Mouse (Mus musculus) lung, adult 2 months (tissue): ENCODE results near the gene U90926. TPM values are rescaled to one million over a fixed set of nuclear protein-coding genes. Genes with fewer than 3 reads are reported as not detected.

Experiments
- DNase-seq: peaks from one replicate; pipeline ENCODE4 v3.0.0; 2022
- H3K4me1 ChIP-seq: fragments of 200-500 bp; 2 replicates; pipeline ENCODE4 v1.6.1; 2011; ENCODE audit warnings: low read length; ENCODE audit not compliant: control insufficient read depth, insufficient read depth
- H3K4me3 ChIP-seq: fragments of 200-500 bp; replicated peaks from 2 replicates; pipeline ENCODE3; 2011; ENCODE audit warnings: low read depth, mild to moderate bottlenecking, control low read depth, low read length; ENCODE audit errors: extremely low read depth
- CTCF ChIP-seq: fragments of 200-500 bp; IDR thresholded peaks from 2 replicates; pipeline ENCODE4 v1.5.1; 2011; ENCODE audit warnings: mild to moderate bottlenecking, low read length, control low read depth; ENCODE audit not compliant: insufficient read depth
- POLR2A ChIP-seq: fragments of 200-500 bp; IDR thresholded peaks from 2 replicates; pipeline ENCODE4 v1.6.1; 2011; ENCODE audit warnings: low read depth, mild to moderate bottlenecking, control low read depth, low read length, borderline replicate concordance; ENCODE audit errors: extremely low read depth
- WGBS: fragments of 180-500 bp; shearing (Covaris S2); methylation state at CpG from one replicate; pipeline ENCODE4 v1.1.7; 2018; 5-methylcytosine and 5-hydroxymethylcytosine counted together
- polyA plus RNA-seq: library from polyadenylated mRNA; depleted of rRNA; stranded (reverse); fragments of >200 nt; gene quantifications from 2 replicates; pipeline ENCODE4 v1.2.3, GENCODE M21; 2012

The U90926 gene
- polyA plus RNA-seq, 1 experiment = not detected

DNA sequence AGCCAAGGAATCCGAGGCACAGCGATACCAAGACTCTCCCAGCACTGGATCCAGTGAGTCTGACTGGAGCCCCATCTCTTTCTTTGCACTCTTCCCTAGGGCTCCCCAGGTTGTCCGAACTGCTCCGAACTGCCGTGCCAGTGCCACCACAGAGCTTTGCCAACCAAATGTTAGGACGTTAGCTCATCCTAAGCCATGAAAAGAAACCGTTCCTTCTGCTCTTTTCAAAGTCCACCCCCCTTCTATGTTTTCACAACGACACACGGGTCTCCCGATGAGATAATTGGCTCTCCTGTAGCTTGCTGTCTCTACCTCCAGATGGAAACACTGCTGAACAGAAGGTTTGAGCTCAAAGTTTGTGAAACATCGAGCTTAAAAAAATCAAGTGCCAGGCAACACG, 25.6 kb upstream of the U90926 start:
- Histone ChIP-seq H3K4me3 (no peak overlapping the region), H3K4me1 (no peaks in the 10 kb centered on the region)
- TF ChIP-seq POLR2A (no peak), CTCF (no peak)
- WGBS = 91% methylated on average over 12 of the region's 12 CpGs
- DNase-seq = no peak

- WGBS = 37% methylated on average over 29 of the region's 29 CpGs
- H3K4me1 ChIP-seq = 0 out of 2 replicates have a peak, but pooled peaks cover 3% of the 10 kb centered on the region
- DNase-seq = peak; percentile 63
- peak overlapping the region; percentile 11 for H3K4me3 ChIP-seq
- TF ChIP-seq CTCF (peak; percentile 47), POLR2A (no peak)
These were observed 24.4 kb upstream of the U90926 start for GRCm38 (mm10) chr5:92239333-92240232.

GRCm38 (mm10) chr5:92234939-92235557, 19.8 kb upstream of the U90926 start:
- TF ChIP-seq CTCF = no peak
- TF ChIP-seq POLR2A = no peak
- WGBS = 20% methylated on average over 5 of the region's 5 CpGs
- DNase-seq = no peak
- Histone ChIP-seq H3K4me3 (no peak overlapping the region), H3K4me1 (0 out of 2 replicates have a peak, but pooled peaks cover 3% of the 10 kb centered on the region)

GRCm38 (mm10) chr5:92233366-92233765, 18.2 kb upstream of the U90926 start:
- H3K4me1 ChIP-seq = 0 out of 2 replicates have a peak, but pooled peaks cover 3% of the 10 kb centered on the region
- no peak for TF ChIP-seq CTCF
- no peak for TF ChIP-seq POLR2A
- H3K4me3 ChIP-seq = no peak overlapping the region
- no peak for DNase-seq
- WGBS = 87% methylated on average over 4 of the region's 4 CpGs

GRCm38 (mm10) chr5:92231836-92232235, 16.6 kb upstream of the U90926 start:
- WGBS = 78% methylated on average over 10 of the region's 10 CpGs
- Histone ChIP-seq H3K4me1 (0 out of 2 replicates have a peak, but pooled peaks cover 3% of the 10 kb centered on the region), H3K4me3 (no peak overlapping the region)
- no peak for DNase-seq
- TF ChIP-seq CTCF = no peak
- no peak for TF ChIP-seq POLR2A

DNA sequence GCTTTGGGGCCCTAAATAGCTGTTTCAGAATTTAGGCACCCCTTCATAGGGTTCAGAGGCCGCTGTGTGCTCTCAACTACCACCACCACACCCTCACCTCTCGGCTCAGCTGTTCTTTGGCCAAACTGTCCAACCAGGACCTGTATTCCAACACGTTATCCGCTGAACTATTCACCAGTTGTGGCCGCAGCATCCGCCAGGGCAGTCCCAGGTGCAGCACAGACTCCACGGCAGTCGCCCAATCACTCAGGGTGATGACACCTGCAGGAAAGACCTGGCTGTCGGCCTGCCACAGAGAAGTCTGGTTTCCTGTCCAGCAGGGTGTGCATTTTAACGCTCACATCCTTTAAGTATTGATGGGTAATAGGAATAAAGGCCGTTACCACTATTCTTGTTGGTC, 15.1 kb upstream of the U90926 start:
- no peak for TF ChIP-seq POLR2A
- no peak for TF ChIP-seq CTCF
- 80% methylated on average over 11 of the region's 11 CpGs for WGBS
- no peak for DNase-seq
- Histone ChIP-seq H3K4me1 (0 out of 2 replicates have a peak, but pooled peaks cover 3% of the 10 kb centered on the region), H3K4me3 (no peak overlapping the region)

- no peak for DNase-seq
These were observed 14.3 kb upstream of the U90926 start for GRCm38 (mm10) chr5:92229514-92229913.

DNA sequence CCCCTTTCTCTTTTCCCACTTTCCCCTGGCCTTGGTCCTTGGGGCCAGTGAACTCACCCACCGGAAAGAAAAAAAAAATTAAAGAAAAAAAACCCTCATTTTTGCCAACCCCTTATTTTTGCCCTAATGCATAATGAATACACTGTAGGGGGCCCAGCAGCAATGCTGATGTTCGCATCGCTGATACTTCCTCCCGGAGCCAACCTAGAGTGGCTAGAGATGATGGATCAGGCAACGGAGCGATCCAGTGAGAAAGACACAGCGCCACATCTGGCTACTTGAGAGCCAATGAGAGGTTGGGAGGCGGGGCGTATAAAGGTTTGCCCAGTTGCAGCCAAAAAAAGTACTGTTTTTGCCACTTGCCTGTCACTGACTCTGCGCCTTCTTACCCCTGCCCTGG, 13.6 kb upstream of the U90926 start:
- no peak for TF ChIP-seq POLR2A
- TF ChIP-seq CTCF = no peak
- no peak for DNase-seq
- H3K4me3 ChIP-seq = no peak overlapping the region
- no peaks in the 10 kb centered on the region for H3K4me1 ChIP-seq
- 51% methylated on average over 10 of the region's 10 CpGs for WGBS

More at GRCm38 (mm10) chr5:92229514-92229913, 14.3 kb upstream of the U90926 start:
- no peaks in the 10 kb centered on the region for H3K4me1 ChIP-seq
- no peak for TF ChIP-seq POLR2A
- no peak for TF ChIP-seq CTCF
- 81% methylated on average over 3 of the region's 3 CpGs for WGBS
- H3K4me3 ChIP-seq = no peak overlapping the region

GRCm38 (mm10) chr5:92227782-92228181, 12.6 kb upstream of the U90926 start:
- 68% methylated on average over 7 of the region's 7 CpGs for WGBS
- Histone ChIP-seq H3K4me3 (no peak overlapping the region), H3K4me1 (no peaks in the 10 kb centered on the region)
- DNase-seq = no peak
- TF ChIP-seq POLR2A (no peak), CTCF (no peak)
